In the genomic region with DNA sequence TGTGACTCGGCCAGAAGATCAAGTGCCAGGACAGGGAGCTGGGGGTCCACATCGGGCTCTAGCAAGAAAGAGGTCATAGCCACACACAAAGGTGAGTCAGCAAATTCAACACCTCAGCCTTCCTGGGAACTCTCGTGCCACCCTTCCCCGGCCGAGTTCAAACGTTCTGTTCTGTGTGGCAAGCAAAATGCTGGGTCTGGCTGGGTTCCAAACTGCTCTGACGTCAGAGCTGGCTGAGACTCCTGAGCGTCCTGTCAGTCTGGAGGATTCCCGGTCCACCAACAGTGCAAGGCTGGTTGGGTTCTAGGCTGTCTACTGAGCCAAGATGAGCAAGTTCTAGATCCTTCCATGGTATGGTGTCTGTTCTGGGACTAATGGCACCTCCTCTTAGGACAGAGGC, we compare ENCODE assay signal across 9 mouse cellular contexts. TPM values are rescaled to one million over a fixed set of nuclear protein-coding genes. Genes with fewer than 3 reads are reported as not detected.
DNase-seq lines count a peak whose midpoint lies in the region; ATAC-seq lines count a peak whose summit lies in the region.
"Had no signal": no experiment of that assay in that cellular context is flagged by ENCODE, and none has a peak within 500 bp of the region (broad histone marks: within the 10 kb centered on the region; RNA-seq: fewer than 3 reads in every experiment).

No protein-coding gene starts in this region.

- peaks cover 9% of the 10 kb centered on the region for H3K4me1 ChIP-seq in kidney, embryonic 16.5 days (ENCODE audit: insufficient read depth, low read length)

- H3K27ac ChIP-seq in kidney, embryonic 16.5 days (ENCODE audit: low read length): no peak overlapping the region

- H3K36me3 ChIP-seq in kidney, embryonic 16.5 days (ENCODE audit: insufficient read depth, low read length): peaks cover 50% of the 10 kb centered on the region

- no peak overlapping the region for H3K9ac ChIP-seq in kidney, embryonic 16.5 days (replicated peaks; ENCODE audit: low read length)

- H3K4me2 ChIP-seq in kidney, embryonic 16.5 days (replicated peaks; ENCODE audit: low read depth, low read length): no peak overlapping the region

- no peak for ATAC-seq in kidney, embryonic 16.5 days (ENCODE audit: low FRiP score, low TSS enrichment)

- H3K4me3 ChIP-seq in kidney, embryonic 16.5 days (ENCODE audit: low read length): no peak overlapping the region

- H3K27me3 ChIP-seq in kidney, embryonic 16.5 days (ENCODE audit: insufficient read depth, low read length): no peaks in the 10 kb centered on the region

- WGBS in kidney, embryonic 16.5 days: 64% methylated on average over 9 of the region's 9 CpGs

- H3K9me3 ChIP-seq in kidney, embryonic 16.5 days (ENCODE audit: low read length): 0 out of 2 replicates have a peak, but pooled peaks cover 5% of the 10 kb centered on the region

- DNase-seq in kidney, adult 18-20 months: peak; percentile 89
- DNase-seq in adrenal gland, adult 18-20 months (ENCODE audit: low spot score in 2 of 2): peak; percentile 67 to 74
- DNase-seq in cerebellum, adult 9-10 months: peak; percentile 61
- peak; percentile 90 to 94 for DNase-seq in kidney, postnatal 25 days
- DNase-seq in urinary bladder, postnatal 10 days (ENCODE audit: low spot score): peak; percentile 47
- no peak for DNase-seq in right cerebral cortex, postnatal 36 days (ENCODE audit: low spot score in 2 of 2)
- DNase-seq in c-Kit-positive CD71-positive TER-119-positive erythroid progenitor cells, embryonic 14.5 days (ENCODE audit: low spot score): no peak

RNA-seq across cellular contexts. Expression of a gene that starts 9.5 kb away (rescaled TPM):
- polyA plus RNA-seq in kidney, embryonic 16.5 days (2015; fragmentation: Nextera tagmentation; extraction: Ambion mirVana): 41.6 and 41.9 TPM in 2 replicates
- 1 to 10 TPM; 7.2 to 8.0 TPM for total RNA-seq in adrenal gland, adult 18-20 months (2021)
- total RNA-seq: neutrophil, adult 5-6 weeks had no signal

Comparison
In these comparisons a context has a peak if more than half of its experiments do, and no peak if none do; other contexts are left out.
1. DNase-seq: peak in kidney, adult 18-20 months (single experiment), adrenal gland, adult 18-20 months (2 of 2), cerebellum, adult 9-10 months (single experiment), kidney, postnatal 25 days (2 of 2) and urinary bladder, postnatal 10 days (single experiment); none in right cerebral cortex, postnatal 36 days (0 of 2) and c-Kit-positive CD71-positive TER-119-positive erythroid progenitor cells, embryonic 14.5 days (single experiment).